15 mouse cellular contexts compared by ENCODE assay signal in the genomic region with DNA sequence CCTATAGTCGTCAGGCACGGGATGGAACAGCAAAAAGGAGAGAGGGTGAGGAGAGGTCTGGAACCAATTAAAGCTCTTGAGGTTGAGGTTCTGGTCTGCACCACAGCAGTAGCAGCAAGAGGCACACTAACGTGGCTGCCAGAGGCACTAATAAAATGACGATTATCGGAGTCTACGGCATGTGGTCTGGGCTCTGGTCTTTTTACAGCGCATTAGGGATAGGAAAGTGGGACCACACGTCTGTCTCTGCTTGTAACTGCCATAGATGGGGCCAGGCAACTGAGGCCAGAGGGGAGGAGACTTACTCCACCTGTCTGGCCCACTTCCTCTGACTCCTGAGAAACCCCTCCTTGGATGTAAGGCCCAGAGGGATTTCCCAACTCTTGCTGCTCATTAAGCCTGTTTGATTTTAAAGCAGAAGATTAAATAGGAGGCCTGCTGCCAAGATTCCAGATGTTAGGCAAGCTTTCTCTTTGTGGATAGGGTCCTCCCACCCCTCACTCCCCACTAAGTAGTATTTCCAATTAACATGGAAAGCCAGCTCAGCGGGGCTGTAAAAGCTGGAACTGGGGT.
DNase-seq lines count a peak whose midpoint lies in the region; ATAC-seq lines count a peak whose summit lies in the region.
"Had no signal": no experiment of that assay in that cellular context is flagged by ENCODE, and none has a peak within 500 bp of the region (broad histone marks: within the 10 kb centered on the region; RNA-seq: fewer than 3 reads in every experiment).

No protein-coding gene starts in this region.

- no peaks in the 10 kb centered on the region for H3K9me3 ChIP-seq in kidney, embryonic 16.5 days (ENCODE audit: low read length)
- H3K9me3 ChIP-seq in neural tube, embryonic 13.5 days, result no peaks in the 10 kb centered on the region
- H3K9me3 ChIP-seq: heart, embryonic 15.5 days; hindbrain, embryonic 13.5 days; liver, embryonic 12.5 days; stomach, embryonic 15.5 days had no signal

- WGBS in kidney, embryonic 16.5 days, result 50% methylated on average over 9 of the region's 9 CpGs
- WGBS in neural tube, embryonic 13.5 days, result 52% methylated on average over 9 of the region's 9 CpGs

- no peaks in the 10 kb centered on the region for H3K27me3 ChIP-seq in kidney, embryonic 16.5 days (ENCODE audit: insufficient read depth, low read length)
- no peaks in the 10 kb centered on the region for H3K27me3 ChIP-seq in neural tube, embryonic 13.5 days
- H3K27me3 ChIP-seq: heart, embryonic 15.5 days; hindbrain, embryonic 13.5 days; liver, embryonic 12.5 days; Patski; stomach, embryonic 15.5 days had no signal

- peaks cover 29% of the 10 kb centered on the region for H3K4me1 ChIP-seq in kidney, embryonic 16.5 days (ENCODE audit: insufficient read depth, low read length)
- peaks cover 40% of the 10 kb centered on the region for H3K4me1 ChIP-seq in neural tube, embryonic 13.5 days (replicated peaks)
- H3K4me1 ChIP-seq: liver, embryonic 12.5 days had no signal

- H3K9ac ChIP-seq in kidney, embryonic 16.5 days (replicated peaks; ENCODE audit: low read length), result no peak overlapping the region
- H3K9ac ChIP-seq in neural tube, embryonic 13.5 days, result no peak overlapping the region
- H3K9ac ChIP-seq: heart, embryonic 15.5 days; hindbrain, embryonic 13.5 days; liver, embryonic 12.5 days; stomach, embryonic 15.5 days had no signal

- H3K27ac ChIP-seq in kidney, embryonic 16.5 days (ENCODE audit: low read length), result peak overlapping the region; percentile 14; the same call in 1 of the 2 replicates
- no peak overlapping the region for H3K27ac ChIP-seq in neural tube, embryonic 13.5 days (replicated peaks)
- H3K27ac ChIP-seq: heart, embryonic 15.5 days; hindbrain, embryonic 13.5 days; liver, embryonic 12.5 days; stomach, embryonic 15.5 days had no signal

- H3K36me3 ChIP-seq in kidney, embryonic 16.5 days (ENCODE audit: insufficient read depth, low read length), result 0 out of 2 replicates have a peak, but pooled peaks cover 3% of the 10 kb centered on the region
- H3K36me3 ChIP-seq in neural tube, embryonic 13.5 days, result no peaks in the 10 kb centered on the region
- H3K36me3 ChIP-seq: hindbrain, embryonic 13.5 days; liver, embryonic 12.5 days; stomach, embryonic 15.5 days had no signal

- no peak overlapping the region for H3K4me2 ChIP-seq in kidney, embryonic 16.5 days (replicated peaks; ENCODE audit: low read depth, low read length)
- H3K4me2 ChIP-seq in neural tube, embryonic 13.5 days, result no peak overlapping the region
- H3K4me2 ChIP-seq: heart, embryonic 15.5 days; hindbrain, embryonic 13.5 days; liver, embryonic 12.5 days; stomach, embryonic 15.5 days had no signal

- no peak for DNase-seq in kidney, postnatal 25 days
- DNase-seq in neural tube, embryonic 10.5 days (ENCODE audit: extremely low spot score, low spot score), result no peak
- DNase-seq in forelimb bud, embryonic 11.5 days (ENCODE audit: low read depth, low spot score), result peak; percentile 91
- no peak for DNase-seq in frontal cortex, adult 2 months (ENCODE audit: extremely low spot score in 1 of 2, low spot score in 1 of 2)
- DNase-seq in thymus, adult 18-20 months, result no peak
- DNase-seq: cerebellum, postnatal 14 days; gastrocnemius, postnatal 36 days; thymus, postnatal 4 days had no signal

- H3K4me3 ChIP-seq in kidney, embryonic 16.5 days (ENCODE audit: low read length), result no peak overlapping the region
- H3K4me3 ChIP-seq in neural tube, embryonic 13.5 days, result no peak overlapping the region
- H3K4me3 ChIP-seq: heart, embryonic 15.5 days; hindbrain, embryonic 13.5 days; liver, embryonic 12.5 days; stomach, embryonic 15.5 days had no signal

- ATAC-seq in kidney, embryonic 16.5 days (ENCODE audit: low FRiP score, low TSS enrichment), result no peak
- ATAC-seq in neural tube, embryonic 13.5 days (ENCODE audit: low read depth), result peak; percentile 24; the same call in 1 of the 2 replicates
- ATAC-seq: liver, embryonic 12.5 days; Patski had no signal
